Mouse (Mus musculus) ES-Bruce4 (cell line): ENCODE measurements at regions not wholly inside any gene's neighbourhood (a gene's known extent, or its start where the extent isn't known, plus 50 kb on each side); places are given as distances from the start of the nearest gene placed in this dataset.

Experiments used
- H3K27ac ChIP-seq: 2 replicates; pipeline ENCODE4 v1.5.1; 2012; ENCODE audit warnings: low read length, inconsistent platforms; ENCODE audit not compliant: insufficient read depth
- H3K27me3 ChIP-seq: 2 replicates; pipeline ENCODE4 v1.6.1; 2012; ENCODE audit warnings: mild to moderate bottlenecking, low read length, inconsistent platforms; ENCODE audit not compliant: control insufficient read depth, poor library complexity, insufficient read depth, severe bottlenecking
- H3K36me3 ChIP-seq: 2 replicates; pipeline ENCODE4 v1.6.1; 2012; ENCODE audit warnings: inconsistent platforms, mild to moderate bottlenecking, low read length, moderate library complexity; ENCODE audit not compliant: control insufficient read depth, poor library complexity, insufficient read depth, severe bottlenecking
- H3K4me1 ChIP-seq: one replicate; pipeline ENCODE4 v1.8.1; 2011; ENCODE audit warnings: low read length; ENCODE audit not compliant: control insufficient read depth, insufficient read depth
- H3K4me3 ChIP-seq: 2 replicates; pipeline ENCODE4 v1.5.1; 2011; ENCODE audit warnings: low read depth, mild to moderate bottlenecking, low read length
- H3K9ac ChIP-seq: 2 replicates; pipeline ENCODE4 v1.6.1; 2012; ENCODE audit warnings: low read depth, mild to moderate bottlenecking, inconsistent platforms; ENCODE audit not compliant: poor library complexity, severe bottlenecking
- H3K9me3 ChIP-seq: replicated peaks from 2 replicates; pipeline ENCODE4 v1.6.1; 2012; ENCODE audit warnings: mild to moderate bottlenecking, low read length, inconsistent platforms; ENCODE audit not compliant: control insufficient read depth, poor library complexity, insufficient read depth, severe bottlenecking
- CTCF ChIP-seq: IDR thresholded peaks from one replicate; pipeline ENCODE4 v1.8.1; 2011; ENCODE audit warnings: low read depth, low read length
- EP300 ChIP-seq: IDR thresholded peaks from 2 replicates; pipeline ENCODE4 v1.6.1; 2011; ENCODE audit warnings: low read depth, low read length; ENCODE audit not compliant: insufficient read depth
- POLR2A ChIP-seq: IDR thresholded peaks from one replicate; pipeline ENCODE4 v1.8.1; 2011; ENCODE audit warnings: low read length; ENCODE audit not compliant: insufficient read depth

DNA sequence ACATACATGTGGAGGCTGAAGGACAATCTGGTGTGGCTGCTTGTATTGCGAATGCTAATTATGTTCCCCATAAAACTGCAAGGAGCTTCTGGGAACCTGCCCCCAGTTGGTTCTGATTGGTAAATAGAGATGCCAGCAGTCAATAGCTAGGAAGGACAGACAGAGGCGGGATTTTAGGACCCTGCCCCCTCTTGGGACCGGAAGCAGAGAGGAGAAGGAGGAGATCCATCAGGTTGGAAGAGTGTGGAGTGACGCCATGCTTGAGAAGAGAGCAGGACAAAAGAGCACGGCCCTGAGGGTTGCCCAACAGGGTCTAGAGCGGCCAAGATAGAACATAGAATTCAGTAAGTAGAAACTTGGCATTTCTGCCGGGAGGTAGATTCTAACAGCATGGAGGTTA lies 50.4 kb upstream of the Zfp64 start:
- H3K36me3 ChIP-seq = peaks cover 12% of the 10 kb centered on the region; the same call in 1 of the 2 replicates
- H3K27ac ChIP-seq = peak overlapping the region; percentile 78
- no peaks in the 10 kb centered on the region for H3K9me3 ChIP-seq

More for the DNA sequence above, 50.4 kb upstream of the Zfp64 start:
- peak; percentile 44; the same call in 1 of the 2 replicates for TF ChIP-seq EP300
- TF ChIP-seq POLR2A = peak; percentile 80
- no peak for TF ChIP-seq CTCF
- H3K4me3 ChIP-seq = peak overlapping the region; percentile 98
- peaks cover 2% of the 10 kb centered on the region for H3K4me1 ChIP-seq
- no peaks in the 10 kb centered on the region for H3K27me3 ChIP-seq
- peak overlapping the region; percentile 91 for H3K9ac ChIP-seq
